Mouse (Mus musculus): Measurements from ENCODE around the gene Gm16434. TPM values are rescaled to one million over a fixed set of nuclear protein-coding genes. Genes with fewer than 3 reads are reported as not detected.

Gm16434 gene
- not detected in 2 replicates for polyA plus RNA-seq (2012; rRNA removed)

GRCm38 (mm10) chr14:7194440-7194839, at the start of gene Gm16434:
Gene Gm16434 (minus strand): TSS chr14:7194540.

GRCm38 (mm10) chr14:7174483-7174971, 19.8 kb downstream of the Gm16434 start, which contains the start of gene Gm3512:
Gene Gm3512 (minus strand): TSS chr14:7174533.

Other genes with a start within 250 kb of the Gm16434 start
- gene Gm6356, start 220.7 kb downstream of the Gm16434 start, polyA plus RNA-seq (2012; rRNA removed), result not detected in 2 replicates
- 0.02 TPM in 2 replicates for gene Gm10406, start 167.1 kb downstream of the Gm16434 start, polyA plus RNA-seq (2012; rRNA removed)
- not detected in 2 replicates for gene Gm3685, start 149.6 kb downstream of the Gm16434 start, polyA plus RNA-seq (2012; rRNA removed)
- 0.06 and 0.07 TPM in 2 replicates for gene Gm3696, start 93.9 kb downstream of the Gm16434 start, polyA plus RNA-seq (2012; rRNA removed)
- not detected in 2 replicates for gene Gm6676, start 69.1 kb downstream of the Gm16434 start, polyA plus RNA-seq (2012; rRNA removed)
- 0.16 and 0.18 TPM in 2 replicates for gene Gm3512, start 20.0 kb downstream of the Gm16434 start, polyA plus RNA-seq (2012; rRNA removed)
- gene Gm3727, start 70.2 kb upstream of the Gm16434 start, polyA plus RNA-seq (2012; rRNA removed), result not detected in 2 replicates
- 0.03 and 0.06 TPM in 2 replicates for gene Gm3739, start 120.5 kb upstream of the Gm16434 start, polyA plus RNA-seq (2012; rRNA removed)
- gene Gm5797, start 137.9 kb upstream of the Gm16434 start, polyA plus RNA-seq (2012; rRNA removed), result not detected in 2 replicates
- gene Gm8374, start 170.6 kb upstream of the Gm16434 start, polyA plus RNA-seq (2012; rRNA removed), result not detected in 2 replicates

All from liver, embryonic 18 days (tissue).